Mouse (Mus musculus): Measurements from ENCODE around the gene Ptprm.
"Not testable (repeated sequence)": the region's sequence is repeated elsewhere in the genome, so short reads cannot be mapped to it uniquely, and the experiment has no call there.

DNA sequence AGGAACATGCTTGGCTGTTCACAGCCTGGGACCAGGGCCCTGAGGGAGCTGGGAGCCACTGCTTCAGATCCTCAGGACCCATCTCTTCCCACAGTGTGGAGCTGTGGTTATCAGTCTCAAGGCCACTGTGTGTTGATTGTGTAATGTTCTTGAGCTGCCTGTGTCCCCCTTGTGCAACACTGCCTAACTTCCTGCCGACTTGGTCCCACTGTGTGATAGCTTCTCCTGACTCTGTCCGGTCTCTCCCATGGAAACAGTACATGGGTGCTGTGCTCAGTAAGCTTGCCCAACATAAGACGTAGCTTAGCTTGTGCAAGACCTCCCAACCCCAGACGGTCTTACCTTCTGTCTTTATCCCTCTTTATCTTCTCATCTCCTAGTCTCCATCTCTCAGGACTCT lies 507.2 kb downstream of the Ptprm start:
- TF ChIP-seq CTCF, EP300 (IDR thresholded peaks at IDR 0.05): not testable (repeated sequence)
